Mouse (Mus musculus): ENCODE results near the gene Cyp2c23.

GRCm38 (mm10) chr19:44069121-44069913 is 40.3 kb upstream of the Cyp2c23 start, which contains the start of gene Erlin1:
- TF ChIP-seq GATA1 (IDR thresholded peaks at IDR 0.05; ENCODE audit: borderline replicate concordance, low read length), result no peak
- no peak for TF ChIP-seq FLI1 (IDR thresholded peaks at IDR 0.05; ENCODE audit: low read length)

All from megakaryocyte, embryonic 14.5 days (primary cell).